Mouse (Mus musculus) embryonic facial prominence, embryonic 12.5 days (tissue): Measurements from ENCODE around the gene Atp5b. TPM values are rescaled to one million over a fixed set of nuclear protein-coding genes. Genes with fewer than 3 reads are reported as not detected.

Source experiments
- ATAC-seq: fragments of 200-750 bp; cut with Nextera tagmentation; 2 replicates; pipeline ENCODE4 v1.8.0; 2017; ENCODE audit not compliant: insufficient number of reproducible peaks, insufficient read depth, low FRiP score, low TSS enrichment
- H3K27ac ChIP-seq: fragments of 300-500 bp; sonication (generic); 2 replicates; pipeline ENCODE4 v1.5.1; 2016; ENCODE audit warnings: mild to moderate bottlenecking
- H3K27me3 ChIP-seq: fragments of 300-500 bp; sonication (generic); 2 replicates; pipeline ENCODE4 v1.6.1; 2016; ENCODE audit warnings: mild to moderate bottlenecking, moderate library complexity
- H3K36me3 ChIP-seq: fragments of 300-500 bp; sonication (generic); 2 replicates; pipeline ENCODE4 v1.6.1; 2016; ENCODE audit warnings: mild to moderate bottlenecking
- H3K4me1 ChIP-seq: fragments of 300-500 bp; sonication (generic); 2 replicates; pipeline ENCODE4 v1.6.1; 2016
- H3K4me2 ChIP-seq: fragments of 300-500 bp; sonication (generic); replicated peaks from 2 replicates; pipeline ENCODE4 v1.6.1; 2016; ENCODE audit warnings: mild to moderate bottlenecking, moderate library complexity
- H3K4me3 ChIP-seq: fragments of 300-500 bp; sonication (generic); 2 replicates; pipeline ENCODE4 v1.5.1; 2016; ENCODE audit warnings: mild to moderate bottlenecking
- H3K9ac ChIP-seq: fragments of 300-500 bp; sonication (generic); 2 replicates; pipeline ENCODE4 v1.6.1; 2016; ENCODE audit warnings: mild to moderate bottlenecking, moderate library complexity
- H3K9me3 ChIP-seq: fragments of 300-500 bp; sonication (generic); 2 replicates; pipeline ENCODE4 v1.6.1; 2016; ENCODE audit warnings: mild to moderate bottlenecking, moderate library complexity
- WGBS: fragments of 180-500 bp; shearing (Covaris S2); methylation state at CpG from one replicate; pipeline ENCODE4 v1.1.7; 2016; 5-methylcytosine and 5-hydroxymethylcytosine counted together
- polyA plus RNA-seq: library from polyadenylated mRNA; unstranded; fragments of >200 nt; fragmentation: Nextera tagmentation; extraction: Ambion mirVana; gene quantifications from 2 replicates; pipeline ENCODE4 v1.2.1, GENCODE M21; 2016

The Atp5b gene
- polyA plus RNA-seq, 1 experiment from 2014 or later = 1,967 TPM

DNA sequence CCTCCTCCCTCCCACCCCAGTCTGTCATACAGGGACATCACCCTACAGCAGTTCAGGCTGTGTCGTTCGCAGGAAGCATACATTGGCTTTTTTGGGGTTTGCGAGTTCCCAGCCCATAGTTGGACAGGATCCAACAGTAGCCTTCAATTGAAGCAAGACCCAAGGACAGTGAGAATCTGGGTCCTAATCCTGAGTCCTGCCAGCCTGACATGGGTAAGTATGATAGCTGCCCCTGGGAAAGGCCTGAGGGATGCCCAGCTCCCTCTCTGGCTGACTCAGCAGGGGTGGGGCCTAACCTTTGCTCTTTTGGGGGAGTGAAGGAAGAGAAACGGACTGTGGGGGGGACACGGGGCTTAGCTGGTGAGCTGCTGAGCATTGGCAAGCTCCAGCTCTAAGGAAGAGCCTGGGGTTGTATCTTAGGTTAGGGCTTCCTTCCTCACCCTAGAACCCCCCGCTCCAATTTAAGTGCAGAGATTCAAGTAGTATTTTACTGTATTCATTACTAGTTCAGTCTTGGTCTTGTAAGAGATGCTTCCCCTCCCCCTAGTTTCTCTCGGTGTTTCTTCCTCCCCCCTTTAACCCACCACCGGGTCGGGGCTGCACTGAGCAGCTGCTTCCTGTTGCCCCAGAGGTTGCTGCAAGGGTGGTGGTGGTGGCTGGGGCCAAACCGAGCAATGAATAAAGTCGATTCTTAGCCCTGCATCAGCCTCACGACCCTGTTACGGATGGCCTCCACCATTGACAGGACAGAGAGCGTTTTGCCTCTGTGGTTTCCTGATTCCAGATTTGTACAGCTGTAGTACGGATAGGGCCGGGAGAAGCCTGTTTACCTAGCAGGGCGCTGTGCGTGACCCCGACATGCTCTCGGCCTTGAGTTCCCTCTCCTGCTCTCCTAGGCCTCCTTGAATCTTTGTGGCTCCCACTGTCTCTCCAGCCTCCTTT is 8.8 kb downstream of the Atp5b start, which contains the start of gene Baz2a:
TSS of gene Baz2a (plus strand) at position 14 of the 942 bp plus-strand sequence.
- Histone ChIP-seq H3K27me3 (no peaks in the 10 kb centered on the region), H3K36me3 (peaks cover 37% of the 10 kb centered on the region), H3K4me1 (peaks cover 43% of the 10 kb centered on the region), H3K27ac (peak within 1 kb of the TSS; percentile 91), H3K9ac (peak within 1 kb of the TSS; percentile 75), H3K9me3 (no peaks in the 10 kb centered on the region), H3K4me2 (peak within 1 kb of the TSS; percentile 91), H3K4me3 (peak within 1 kb of the TSS; percentile 86)
- ATAC-seq = no peak
- WGBS = 1% methylated on average over 20 of the region's 20 CpGs

DNA sequence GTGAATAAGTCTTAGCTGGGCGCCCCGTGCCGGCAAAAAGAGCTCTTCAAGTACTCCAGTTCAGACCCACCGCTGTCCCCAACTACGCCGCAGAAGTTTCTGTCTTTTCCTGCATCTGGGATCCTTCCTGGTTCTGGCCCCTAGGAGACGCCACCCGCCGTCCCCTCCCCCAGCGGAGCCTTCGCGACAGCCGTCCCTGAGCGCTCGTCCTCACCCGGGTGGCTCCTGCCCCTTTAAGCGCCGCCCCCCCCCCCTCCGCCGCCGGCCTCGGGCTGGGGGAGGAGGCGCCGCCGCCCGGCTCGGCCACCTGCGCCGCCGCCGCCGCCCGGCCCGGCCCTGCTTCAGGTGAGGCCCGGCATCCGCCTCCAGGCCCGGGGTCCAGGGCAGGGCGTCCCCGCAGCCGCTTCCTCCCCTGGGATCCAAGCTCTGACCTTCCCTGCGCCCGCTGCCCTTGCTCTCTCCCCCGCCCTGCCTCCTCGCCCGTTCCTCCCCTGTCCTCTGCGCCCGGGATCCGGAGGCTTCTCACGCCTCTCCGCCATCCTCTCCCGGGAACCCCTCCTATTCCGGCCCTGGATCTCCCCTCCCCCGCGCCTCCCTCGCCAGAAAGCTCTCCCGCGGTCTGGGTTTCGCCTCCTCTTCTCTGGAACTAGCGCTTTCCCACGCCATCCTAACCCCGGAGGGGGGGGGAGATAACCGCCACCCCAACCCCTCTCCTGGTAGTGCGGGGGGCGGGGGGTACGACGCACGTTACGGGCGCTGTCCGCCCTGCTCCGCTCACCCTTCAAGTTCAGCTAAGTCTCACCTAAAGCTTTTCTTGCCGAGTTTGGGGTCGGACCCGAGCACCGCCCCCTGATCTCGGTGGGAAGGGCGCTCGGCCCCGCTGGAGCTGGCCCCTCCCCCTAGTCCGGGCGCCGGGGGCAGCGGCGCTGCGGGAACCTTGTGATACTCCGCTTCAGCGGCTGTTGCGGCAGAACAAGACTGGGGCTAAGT is 9.7 kb downstream of the Atp5b start:
- ATAC-seq = 0 out of 2 replicates have a peak, but pooled peaks have one; percentile 17

DNA sequence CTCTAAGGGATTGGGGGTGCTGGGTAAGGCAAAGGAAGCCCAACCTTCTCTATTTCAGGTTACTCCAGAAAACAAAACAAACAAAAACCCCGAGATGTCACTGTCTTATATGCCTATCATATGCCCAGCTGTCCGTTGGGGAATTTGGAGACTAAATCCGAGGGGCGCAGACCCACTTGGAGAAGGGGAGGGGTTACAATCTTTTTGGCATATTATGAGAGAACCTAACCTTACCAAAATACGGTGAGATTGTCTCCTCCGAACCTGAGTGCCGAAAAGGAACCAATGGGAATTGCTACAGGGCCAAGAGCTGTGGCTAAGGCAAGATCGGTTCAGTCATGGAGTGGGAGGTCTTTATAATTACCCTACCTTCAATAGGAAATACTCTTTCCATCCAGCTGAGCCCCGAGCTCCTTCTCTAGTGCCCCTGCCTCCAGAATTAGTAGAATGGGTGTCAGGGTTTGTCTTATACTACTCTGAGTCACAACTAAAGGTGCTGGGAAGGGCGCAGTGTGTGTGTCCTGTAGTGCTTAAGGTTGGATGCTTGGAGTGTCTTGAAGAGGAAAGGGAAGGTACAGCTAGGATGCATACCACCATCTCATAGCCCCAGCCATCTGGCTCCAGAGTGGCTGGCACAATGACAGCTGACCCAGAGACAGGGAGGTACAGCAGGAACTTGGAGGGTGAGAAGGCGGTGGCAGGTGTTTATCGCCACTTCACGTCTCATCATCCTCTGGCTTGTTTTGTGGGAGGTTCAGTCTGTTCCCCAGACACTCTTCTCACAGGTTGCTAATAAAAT is 10.6 kb downstream of the Atp5b start:
- WGBS = 27% methylated on average over 13 of the region's 13 CpGs
- Histone ChIP-seq H3K4me3 (peak overlapping the region; percentile 86), H3K9ac (peak overlapping the region; percentile 75; the same call in 1 of the 2 replicates), H3K36me3 (peaks cover 20% of the 10 kb centered on the region), H3K9me3 (no peaks in the 10 kb centered on the region), H3K27ac (peak overlapping the region; percentile 91), H3K27me3 (no peaks in the 10 kb centered on the region), H3K4me1 (peaks cover 50% of the 10 kb centered on the region), H3K4me2 (peak overlapping the region; percentile 91)
- no peak for ATAC-seq

More for the DNA sequence above, 9.7 kb downstream of the Atp5b start:
- H3K27me3 ChIP-seq = no peaks in the 10 kb centered on the region
- under 1% methylated on average over 74 of the region's 88 CpGs for whole genome bisulfite sequencing
- peaks cover 43% of the 10 kb centered on the region for H3K4me1 ChIP-seq
- H3K27ac ChIP-seq = peak overlapping the region; percentile 91
- H3K9ac ChIP-seq = peak overlapping the region; percentile 75
- H3K4me2 ChIP-seq = peak overlapping the region; percentile 91
- no peaks in the 10 kb centered on the region for H3K9me3 ChIP-seq
- H3K4me3 ChIP-seq = peak overlapping the region; percentile 86
- H3K36me3 ChIP-seq = peaks cover 29% of the 10 kb centered on the region

GRCm38 (mm10) chr10:128094340-128094968 is 11.4 kb downstream of the Atp5b start:
- H3K4me1 ChIP-seq = peaks cover 50% of the 10 kb centered on the region
- no peaks in the 10 kb centered on the region for H3K9me3 ChIP-seq
- H3K4me3 ChIP-seq = peak overlapping the region; percentile 22
- peak overlapping the region; percentile 58; the same call in 1 of the 2 replicates for H3K27ac ChIP-seq
- no peak overlapping the region for H3K9ac ChIP-seq
- peak overlapping the region; percentile 91 for H3K4me2 ChIP-seq
- peak; percentile 38; the same call in 1 of the 2 replicates for ATAC-seq
- peaks cover 12% of the 10 kb centered on the region for H3K36me3 ChIP-seq
- WGBS = 11% methylated on average over 19 of the region's 19 CpGs
- H3K27me3 ChIP-seq = no peaks in the 10 kb centered on the region

GRCm38 (mm10) chr10:128095003-128095636 is 12.0 kb downstream of the Atp5b start:
- no peaks in the 10 kb centered on the region for H3K9me3 ChIP-seq
- no peak overlapping the region for H3K9ac ChIP-seq
- H3K27ac ChIP-seq = no peak overlapping the region
- H3K27me3 ChIP-seq = no peaks in the 10 kb centered on the region
- peaks cover 50% of the 10 kb centered on the region for H3K4me1 ChIP-seq
- 26% methylated on average over 9 of the region's 9 CpGs for WGBS
- ATAC-seq = no peak
- no peak overlapping the region for H3K4me3 ChIP-seq
- peak overlapping the region; percentile 91 for H3K4me2 ChIP-seq
- H3K36me3 ChIP-seq = peaks cover 6% of the 10 kb centered on the region

DNA sequence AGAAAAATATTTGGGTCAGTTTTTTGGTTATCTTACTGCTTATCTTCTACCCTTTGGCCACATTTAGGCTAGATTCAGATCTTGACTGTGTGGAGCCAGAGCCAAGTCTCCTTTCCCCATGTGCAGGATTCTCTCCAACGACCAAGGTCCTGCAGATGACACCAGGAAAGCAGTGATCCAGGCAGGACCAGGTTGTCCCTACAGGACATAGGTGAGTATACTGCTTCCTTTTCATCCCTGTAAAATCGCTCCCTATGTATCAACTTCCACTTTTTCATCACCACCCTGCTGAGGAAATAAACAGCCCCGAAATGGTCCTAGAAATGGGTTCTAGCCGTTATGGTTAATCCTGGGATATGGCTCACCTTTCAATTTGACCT is 13.2 kb downstream of the Atp5b start:
- WGBS = 17% methylated on average over 4 of the region's 4 CpGs
- Histone ChIP-seq H3K9me3 (no peaks in the 10 kb centered on the region), H3K27me3 (no peaks in the 10 kb centered on the region), H3K27ac (no peak overlapping the region), H3K4me3 (peak overlapping the region; percentile 100; the same call in 1 of the 2 replicates), H3K4me2 (peak overlapping the region; percentile 85; the same call in 1 of the 2 replicates), H3K9ac (no peak overlapping the region), H3K36me3 (0 out of 2 replicates have a peak, but pooled peaks cover 4% of the 10 kb centered on the region), H3K4me1 (peaks cover 44% of the 10 kb centered on the region)
- no peak for ATAC-seq

DNA sequence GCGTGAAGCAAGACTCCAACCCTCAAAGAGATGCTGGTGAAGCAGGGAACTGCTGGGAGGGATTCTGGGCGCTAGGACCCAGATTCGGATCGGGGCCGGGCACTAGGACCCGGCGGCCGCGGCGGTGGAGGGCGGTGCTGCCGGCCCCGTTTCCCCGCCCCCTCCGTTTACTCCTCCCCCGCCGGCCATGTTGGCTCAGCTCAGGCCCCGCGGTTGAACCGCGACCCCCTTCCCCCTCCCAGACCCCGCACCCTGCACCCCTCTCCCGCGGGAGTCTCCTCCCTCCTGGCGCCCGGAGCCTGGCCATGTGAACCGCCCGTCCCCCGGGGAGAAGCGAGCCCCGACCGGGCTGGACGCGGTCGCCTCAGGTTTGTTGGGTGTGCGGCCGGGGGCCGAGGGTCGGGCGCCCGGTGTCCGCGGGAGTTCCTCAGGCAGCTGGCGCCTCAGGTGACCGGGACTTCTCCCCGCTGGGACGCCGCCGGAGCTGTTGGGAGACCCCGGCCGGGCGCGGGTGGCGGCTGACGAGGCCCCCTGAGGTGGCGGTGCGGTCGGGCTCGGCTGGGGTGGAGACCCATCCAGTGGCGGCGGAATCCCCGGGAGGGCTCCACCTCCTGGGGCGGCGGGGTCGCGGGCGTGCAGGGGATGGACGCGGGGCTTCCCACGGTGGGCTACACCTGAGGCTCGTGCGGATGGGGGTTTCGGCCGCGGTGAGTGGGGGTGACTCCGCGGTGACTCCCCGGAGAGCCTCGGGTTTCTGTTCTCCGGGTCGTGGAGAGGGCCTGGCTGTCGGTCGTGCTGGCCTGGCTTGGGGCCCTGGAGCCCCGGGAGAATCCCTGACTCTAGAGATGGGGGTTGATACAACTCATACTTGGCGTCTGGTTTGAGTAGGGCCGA is 13.9 kb downstream of the Atp5b start:
- peaks cover 4% of the 10 kb centered on the region; the same call in 1 of the 2 replicates for H3K36me3 ChIP-seq
- H3K27ac ChIP-seq = peak overlapping the region; percentile 80
- no peaks in the 10 kb centered on the region for H3K9me3 ChIP-seq
- H3K4me2 ChIP-seq = peak overlapping the region; percentile 85
- ATAC-seq = peak; percentile 74
- H3K27me3 ChIP-seq = no peaks in the 10 kb centered on the region
- WGBS = under 1% methylated on average over 85 of the region's 86 CpGs
- H3K4me3 ChIP-seq = peak overlapping the region; percentile 100
- peaks cover 38% of the 10 kb centered on the region for H3K4me1 ChIP-seq
- peak overlapping the region; percentile 90 for H3K9ac ChIP-seq

GRCm38 (mm10) chr10:128097587-128097971 is 14.5 kb downstream of the Atp5b start:
- ATAC-seq = no peak
- H3K4me1 ChIP-seq = peaks cover 34% of the 10 kb centered on the region
- no peaks in the 10 kb centered on the region for H3K27me3 ChIP-seq
- H3K27ac ChIP-seq = peak overlapping the region; percentile 80
- no peaks in the 10 kb centered on the region for H3K9me3 ChIP-seq
- H3K9ac ChIP-seq = peak overlapping the region; percentile 90
- WGBS = 0% methylated on average over 13 of the region's 13 CpGs
- peaks cover 4% of the 10 kb centered on the region; the same call in 1 of the 2 replicates for H3K36me3 ChIP-seq
- H3K4me2 ChIP-seq = peak overlapping the region; percentile 85
- H3K4me3 ChIP-seq = peak overlapping the region; percentile 100

GRCm38 (mm10) chr10:128110103-128110761 is 27.2 kb downstream of the Atp5b start:
- ATAC-seq = no peak
- Histone ChIP-seq H3K27me3 (no peaks in the 10 kb centered on the region), H3K4me1 (no peaks in the 10 kb centered on the region), H3K9ac (no peak overlapping the region), H3K4me3 (no peak overlapping the region), H3K27ac (no peak overlapping the region), H3K36me3 (peaks cover 55% of the 10 kb centered on the region), H3K9me3 (no peaks in the 10 kb centered on the region), H3K4me2 (no peak overlapping the region)
- 89% methylated on average over 4 of the region's 4 CpGs for WGBS
